In the genomic region with DNA sequence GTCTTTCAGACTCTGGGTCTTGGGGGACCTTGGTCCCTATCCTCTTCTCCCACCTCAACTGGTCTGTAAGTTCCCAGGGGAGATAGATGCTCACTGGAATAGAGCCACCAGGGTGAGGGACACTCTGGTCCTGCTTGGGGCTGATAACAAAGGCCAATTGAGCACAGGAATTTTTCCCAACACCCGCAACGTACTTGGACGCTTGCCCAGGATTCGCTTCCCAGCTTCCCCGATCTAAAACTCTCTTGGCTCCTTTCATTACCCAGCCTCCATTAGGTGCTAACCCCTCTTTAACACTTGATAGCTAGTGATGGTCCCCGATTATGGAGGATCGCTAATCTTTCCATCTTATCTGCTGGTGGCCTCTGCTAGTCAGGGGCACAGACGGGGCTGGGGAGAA, we compare ENCODE assay signal across 18 mouse cellular contexts. TPM values are rescaled to one million over a fixed set of nuclear protein-coding genes. Genes with fewer than 3 reads are reported as not detected.
DNase-seq lines count a peak whose midpoint lies in the region; ATAC-seq and TF ChIP-seq lines count a peak whose summit lies in the region.
"Had no signal": no experiment of that assay in that cellular context is flagged by ENCODE, and none has a peak within 500 bp of the region (broad histone marks: within the 10 kb centered on the region; RNA-seq: fewer than 3 reads in every experiment).

No protein-coding gene starts in this region.

- H3K27me3 ChIP-seq in forebrain, embryonic 14.5 days (replicated peaks; ENCODE audit: control insufficient read depth, insufficient read depth, low read length): no peaks in the 10 kb centered on the region
- H3K27me3 ChIP-seq in forebrain, embryonic 15.5 days: no peaks in the 10 kb centered on the region
- H3K27me3 ChIP-seq in kidney, embryonic 16.5 days (ENCODE audit: insufficient read depth, low read length): 0 out of 2 replicates have a peak, but pooled peaks cover 7% of the 10 kb centered on the region
- H3K27me3 ChIP-seq: embryonic facial prominence, embryonic 12.5 days; hindbrain, embryonic 15.5 days had no signal

- no peak overlapping the region for H3K4me2 ChIP-seq in forebrain, embryonic 14.5 days (ENCODE audit: low read length)
- H3K4me2 ChIP-seq in forebrain, embryonic 15.5 days (replicated peaks): no peak overlapping the region
- no peak overlapping the region for H3K4me2 ChIP-seq in kidney, embryonic 16.5 days (replicated peaks; ENCODE audit: low read depth, low read length)
- H3K4me2 ChIP-seq: embryonic facial prominence, embryonic 12.5 days; heart, embryonic 12.5 days; hindbrain, embryonic 15.5 days had no signal

- TF ChIP-seq POLR2A in brain, embryonic 14.5 days (IDR thresholded peaks at IDR 0.05; ENCODE audit: borderline replicate concordance, extremely low read depth, insufficient read depth, insufficient read length, poor library complexity, severe bottlenecking): no peak

- no peak for TF ChIP-seq CTCF in brain, embryonic 14.5 days (IDR thresholded peaks at IDR 0.05; ENCODE audit: borderline replicate concordance, extremely low read depth, insufficient read depth, insufficient read length)

- no peaks in the 10 kb centered on the region for H3K36me3 ChIP-seq in forebrain, embryonic 14.5 days (ENCODE audit: control insufficient read depth, insufficient read depth, low read length)
- H3K36me3 ChIP-seq in forebrain, embryonic 15.5 days: no peaks in the 10 kb centered on the region
- H3K36me3 ChIP-seq in kidney, embryonic 16.5 days (ENCODE audit: insufficient read depth, low read length): no peaks in the 10 kb centered on the region
- H3K36me3 ChIP-seq: embryonic facial prominence, embryonic 12.5 days; heart, embryonic 12.5 days; hindbrain, embryonic 15.5 days had no signal

- no peaks in the 10 kb centered on the region; the same call in 1 of the 2 replicates for H3K9me3 ChIP-seq in forebrain, embryonic 14.5 days (replicated peaks; ENCODE audit: control insufficient read depth, low read length)
- H3K9me3 ChIP-seq in forebrain, embryonic 15.5 days: no peaks in the 10 kb centered on the region
- no peaks in the 10 kb centered on the region for H3K9me3 ChIP-seq in kidney, embryonic 16.5 days (ENCODE audit: low read length)
- H3K9me3 ChIP-seq: heart, embryonic 12.5 days; hindbrain, embryonic 15.5 days had no signal

- H3K4me3 ChIP-seq in forebrain, embryonic 14.5 days (ENCODE audit: low read depth, low read length): no peak overlapping the region
- no peak overlapping the region for H3K4me3 ChIP-seq in forebrain, embryonic 15.5 days
- no peak overlapping the region for H3K4me3 ChIP-seq in kidney, embryonic 16.5 days (ENCODE audit: low read length)
- H3K4me3 ChIP-seq: embryonic facial prominence, embryonic 12.5 days; heart, adult 2 months; heart, embryonic 12.5 days; hindbrain, embryonic 15.5 days had no signal

- ATAC-seq in forebrain, embryonic 14.5 days: no peak
- ATAC-seq in forebrain, embryonic 15.5 days (replicated peaks): no peak
- no peak for ATAC-seq in kidney, embryonic 16.5 days (ENCODE audit: low FRiP score, low TSS enrichment)
- ATAC-seq: activated CD4-positive, CD25-positive, alpha-beta regulatory T cell, adult 4 months; forebrain, postnatal 0 days; Patski had no signal

- H3K4me1 ChIP-seq in forebrain, embryonic 14.5 days (ENCODE audit: control insufficient read depth, insufficient read depth, low read length): no peaks in the 10 kb centered on the region
- no peaks in the 10 kb centered on the region for H3K4me1 ChIP-seq in forebrain, embryonic 15.5 days
- peaks cover 8% of the 10 kb centered on the region; the same call in 1 of the 2 replicates for H3K4me1 ChIP-seq in kidney, embryonic 16.5 days (ENCODE audit: insufficient read depth, low read length)

- no peak overlapping the region for H3K27ac ChIP-seq in forebrain, embryonic 14.5 days (ENCODE audit: low read depth, low read length)
- H3K27ac ChIP-seq in forebrain, embryonic 15.5 days (replicated peaks): no peak overlapping the region
- H3K27ac ChIP-seq in kidney, embryonic 16.5 days (ENCODE audit: low read length): no peak overlapping the region
- H3K27ac ChIP-seq: embryonic facial prominence, embryonic 12.5 days; heart, adult 2 months; hindbrain, embryonic 15.5 days had no signal

- peak; percentile 16 for DNase-seq in forebrain, embryonic 14.5 days (ENCODE audit: low spot score)
- DNase-seq in kidney, postnatal 10 days: peak; percentile 36
- DNase-seq in lung, postnatal 14 days: peak; percentile 29
- DNase-seq in lung, adult 18-20 months: no peak
- peak; percentile 31 for DNase-seq in brain, embryonic 14.5 days (ENCODE audit: low read depth)
- DNase-seq in left cerebral cortex, postnatal 4 days: no peak
- DNase-seq: adrenal gland, postnatal 14 days; cerebellum, adult 8-10 months; forebrain, postnatal 0 days; gastrocnemius, postnatal 14 days; heart, adult 2 months had no signal

- intact Hi-C loops in left cerebral cortex, postnatal 4 days (cut with DNase I): no loop called here

- 63% methylated on average over 8 of the region's 8 CpGs for WGBS in forebrain, embryonic 14.5 days
- 58% methylated on average over 8 of the region's 8 CpGs for WGBS in forebrain, embryonic 15.5 days
- WGBS in kidney, embryonic 16.5 days: 75% methylated on average over 8 of the region's 8 CpGs

- H3K9ac ChIP-seq in forebrain, embryonic 14.5 days (ENCODE audit: low read length): no peak overlapping the region
- no peak overlapping the region for H3K9ac ChIP-seq in forebrain, embryonic 15.5 days (replicated peaks)
- no peak overlapping the region for H3K9ac ChIP-seq in kidney, embryonic 16.5 days (replicated peaks; ENCODE audit: low read length)
- H3K9ac ChIP-seq: embryonic facial prominence, embryonic 12.5 days; forebrain, postnatal 0 days; heart, embryonic 12.5 days; hindbrain, embryonic 15.5 days had no signal

RNA-seq across cellular contexts. Expression of a gene that starts 57.6 kb away (rescaled TPM):
- 17.4 and 19.9 TPM in 2 replicates for polyA plus RNA-seq in forebrain, embryonic 14.5 days (2014; fragmentation: Nextera tagmentation; extraction: Ambion mirVana)
- polyA plus RNA-seq in forebrain, embryonic 15.5 days (2015; fragmentation: Nextera tagmentation; extraction: Ambion mirVana): 26.3 and 65.4 TPM in 2 replicates
- 9.6 and 10.0 TPM in 2 replicates for polyA plus RNA-seq in kidney, embryonic 16.5 days (2015; fragmentation: Nextera tagmentation; extraction: Ambion mirVana)
- polyA plus RNA-seq in brain, embryonic 14.5 days (2012; rRNA removed): 96.8 and 122 TPM in 2 replicates
- 10 to 100 TPM; 77.3 to 82.0 TPM for total RNA-seq in left cerebral cortex, postnatal 4 days (2021)

Comparison
In these comparisons a context has a peak if more than half of its experiments do, and no peak if none do; other contexts are left out.
1. DNase-seq: peak in forebrain, embryonic 14.5 days (single experiment), kidney, postnatal 10 days (single experiment), lung, postnatal 14 days (single experiment) and brain, embryonic 14.5 days (single experiment); none in lung, adult 18-20 months (0 of 2) and left cerebral cortex, postnatal 4 days (single experiment).